Mouse (Mus musculus) cerebellum, adult 8-10 months (tissue): ENCODE data around the gene Daam1.

Experiments used
- DNase-seq: peaks from one replicate; pipeline ENCODE4 v3.0.0; 2022

Daam1 gene

GRCm38 (mm10) chr12:71972619-71973266, 141.9 kb downstream of the Daam1 start:
- DNase-seq = no peak

GRCm38 (mm10) chr12:71973577-71973976, 142.7 kb downstream of the Daam1 start:
- DNase-seq = no peak

- DNase-seq = no peak
Measured at GRCm38 (mm10) chr12:71975626-71976025, 144.7 kb downstream of the Daam1 start.

GRCm38 (mm10) chr12:71976361-71976960, 145.6 kb downstream of the Daam1 start:
- no peak for DNase-seq

GRCm38 (mm10) chr12:71977364-71977763, 146.5 kb downstream of the Daam1 start:
- DNase-seq = no peak

GRCm38 (mm10) chr12:71978513-71979352, 147.9 kb downstream of the Daam1 start:
- no peak for DNase-seq

- DNase-seq = no peak
Measured at GRCm38 (mm10) chr12:71980166-71980565, 149.3 kb downstream of the Daam1 start.

GRCm38 (mm10) chr12:71980746-71981145, 149.9 kb downstream of the Daam1 start:
- no peak for DNase-seq

- no peak for DNase-seq
Measured at GRCm38 (mm10) chr12:71981250-71981649, 150.4 kb downstream of the Daam1 start.

GRCm38 (mm10) chr12:71981791-71982190, 150.9 kb downstream of the Daam1 start:
- DNase-seq = no peak

- no peak for DNase-seq
Measured at GRCm38 (mm10) chr12:71983102-71983715, 152.3 kb downstream of the Daam1 start.

GRCm38 (mm10) chr12:71987161-71987560, 156.3 kb downstream of the Daam1 start:
- DNase-seq = no peak

GRCm38 (mm10) chr12:71987885-71988284, 157.0 kb downstream of the Daam1 start:
- DNase-seq = no peak

GRCm38 (mm10) chr12:71989596-71989995, 158.7 kb downstream of the Daam1 start:
- DNase-seq = no peak

- DNase-seq = no peak
Measured at GRCm38 (mm10) chr12:71992599-71993210, 161.8 kb downstream of the Daam1 start.

- DNase-seq = no peak
Measured at GRCm38 (mm10) chr12:71995831-71996230, 165.0 kb downstream of the Daam1 start.

- DNase-seq = no peak
Measured at GRCm38 (mm10) chr12:71996920-71997319, 166.0 kb downstream of the Daam1 start.

- no peak for DNase-seq
Measured at GRCm38 (mm10) chr12:71997364-71997763, 166.5 kb downstream of the Daam1 start.

GRCm38 (mm10) chr12:71998653-71999052, 167.8 kb downstream of the Daam1 start:
- no peak for DNase-seq

- no peak for DNase-seq
Measured at GRCm38 (mm10) chr12:71999671-72000070, 168.8 kb downstream of the Daam1 start.

- DNase-seq = peak; percentile 24
Measured at GRCm38 (mm10) chr12:72001811-72002210, 170.9 kb downstream of the Daam1 start.

- no peak for DNase-seq
Measured at GRCm38 (mm10) chr12:72005307-72005706, 174.4 kb downstream of the Daam1 start.

GRCm38 (mm10) chr12:72007656-72008055, 176.8 kb downstream of the Daam1 start:
- DNase-seq = no peak
